Mouse (Mus musculus) testis, postnatal 10 days (tissue): ENCODE data around the gene Ccp110.

Source experiments
- DNase-seq: peaks from one replicate; pipeline ENCODE4 v3.0.0; 2021; ENCODE audit warnings: low spot score

The Ccp110 gene

DNA sequence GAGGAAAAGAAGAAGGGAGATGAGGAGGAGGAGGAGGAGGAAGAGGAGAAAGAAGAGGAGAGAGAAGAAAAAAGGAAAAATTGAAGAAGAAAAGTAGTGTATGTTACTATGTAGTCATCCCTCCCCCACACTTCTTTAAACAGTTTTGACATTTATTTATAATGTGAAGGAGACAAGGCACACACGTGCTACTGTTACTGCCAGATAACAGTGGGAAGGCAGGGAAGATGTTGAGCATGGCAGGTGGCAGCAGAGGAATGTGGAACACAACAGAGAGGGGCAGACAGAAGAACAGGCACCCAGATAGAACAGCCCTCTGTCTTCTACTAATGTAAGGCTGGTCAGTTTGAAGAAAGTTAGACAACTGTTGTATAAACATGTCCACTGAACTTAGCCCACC, 57.3 kb downstream of the Ccp110 start:
- no peak for DNase-seq

DNA sequence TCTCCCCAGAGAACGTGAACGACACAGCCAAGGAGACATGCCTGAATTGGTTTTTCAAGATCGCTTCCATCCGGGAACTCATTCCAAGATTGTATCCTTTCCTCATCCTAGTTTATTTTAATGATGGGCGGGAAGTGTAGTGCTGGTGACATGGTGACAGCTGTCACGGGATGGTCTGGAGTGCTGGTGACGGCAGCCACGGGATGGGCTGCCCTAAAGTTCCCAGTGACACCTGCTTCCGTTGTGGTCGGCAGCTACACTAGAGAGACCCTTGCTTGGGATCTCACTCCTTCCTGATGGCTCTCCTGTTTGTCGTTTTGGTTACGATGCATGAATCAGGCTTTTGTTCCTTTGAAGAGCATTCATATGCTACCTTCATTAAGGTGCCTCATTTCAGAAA, 60.7 kb downstream of the Ccp110 start:
- DNase-seq, result no peak

DNA sequence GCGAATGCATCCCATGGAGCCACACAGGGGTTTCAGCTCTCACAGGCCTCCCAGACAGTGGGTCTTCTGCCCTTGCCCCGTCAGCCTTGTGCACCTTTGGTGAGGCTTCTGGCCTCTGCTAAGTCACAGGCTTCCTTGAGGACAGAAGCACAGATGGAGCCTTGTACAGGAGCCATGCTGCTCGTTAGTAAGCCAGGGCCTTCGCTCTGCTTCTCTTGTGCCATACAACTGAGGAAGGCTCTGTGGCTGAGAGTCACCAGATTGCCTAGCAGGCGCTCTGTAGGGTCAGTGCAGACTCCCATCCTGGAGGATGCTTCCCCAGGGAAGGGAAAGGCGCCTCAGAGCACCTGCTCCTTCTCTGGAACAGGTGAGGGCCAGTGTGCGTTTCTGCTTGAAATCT, 63.6 kb downstream of the Ccp110 start:
- DNase-seq, result no peak

DNA sequence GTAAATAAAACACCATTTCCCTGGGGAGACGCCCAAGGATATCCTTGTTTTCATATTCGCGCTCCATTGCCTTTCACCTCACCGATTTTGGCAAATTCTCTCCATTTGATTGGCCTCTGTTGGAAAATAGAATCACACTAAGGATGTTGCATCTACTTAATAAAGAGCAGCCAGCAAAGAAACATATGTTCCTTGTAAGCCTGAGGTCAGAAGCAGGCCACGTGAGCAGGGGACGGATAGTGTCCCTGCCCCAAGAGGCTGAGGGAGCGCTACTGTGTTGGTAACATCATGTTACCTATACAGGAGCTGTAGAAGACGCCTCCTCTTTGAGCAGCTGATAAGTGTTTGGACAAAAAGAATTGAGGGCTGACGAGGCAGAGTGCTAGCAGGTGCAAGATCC, 64.1 kb downstream of the Ccp110 start:
- no peak for DNase-seq

DNA sequence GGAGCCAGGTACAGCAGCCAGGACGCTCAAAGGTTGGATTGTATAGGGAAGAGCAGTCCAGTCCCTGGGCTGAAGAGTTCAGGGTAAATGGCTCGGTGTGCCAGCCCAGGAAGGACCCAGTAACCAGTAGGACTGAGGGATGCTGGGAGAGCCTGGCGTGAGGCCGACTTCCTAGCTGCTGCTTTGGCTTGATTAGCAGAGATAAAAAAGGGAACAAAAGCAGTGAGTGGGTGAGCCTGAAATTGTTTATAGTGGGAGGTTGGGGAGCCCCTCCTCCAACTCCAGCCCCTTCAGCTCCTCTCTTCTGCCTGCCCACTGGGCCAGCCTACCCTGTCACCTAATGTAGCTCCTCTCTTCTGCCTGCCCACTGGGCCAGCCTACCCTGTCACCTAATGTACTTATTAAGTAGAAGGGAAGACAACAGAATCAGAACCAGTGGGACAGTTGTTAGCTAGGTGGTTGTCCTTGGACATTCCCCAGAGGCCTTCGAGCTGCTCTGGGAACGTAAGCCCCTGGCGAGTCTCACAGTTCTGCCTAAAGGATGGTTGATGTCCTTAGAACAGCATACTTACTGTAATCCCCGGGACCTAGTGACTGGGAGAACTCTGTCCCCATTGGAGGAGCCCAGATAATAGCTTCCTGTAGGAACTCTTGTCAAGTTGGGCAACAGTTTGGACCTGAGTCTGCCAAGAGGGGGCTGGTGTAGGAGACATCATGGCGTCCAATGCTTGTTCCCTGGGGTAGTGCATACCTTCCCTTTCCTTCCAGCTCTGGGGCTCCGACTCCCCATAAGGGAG, 65.4 kb downstream of the Ccp110 start:
- peak; percentile 78 for DNase-seq

DNA sequence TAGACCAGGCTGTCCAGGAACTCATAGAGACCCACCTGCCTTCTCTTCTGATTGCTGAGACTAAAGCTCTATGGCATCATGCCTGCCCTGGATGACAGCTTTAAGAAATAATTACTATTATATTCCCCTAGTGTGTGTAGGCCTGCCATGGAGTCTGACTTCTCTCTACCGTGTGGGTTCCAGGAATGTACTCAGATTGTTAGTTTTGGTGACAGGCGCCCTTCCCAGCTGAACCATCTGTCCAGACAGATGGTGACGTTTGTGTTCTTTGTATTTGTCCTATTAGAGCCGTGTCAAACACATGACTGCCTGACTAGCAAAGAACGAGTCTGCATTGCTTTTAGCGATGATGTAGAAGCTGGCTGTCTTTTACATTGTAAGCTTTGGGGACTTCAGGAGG, 66.2 kb downstream of the Ccp110 start:
- no peak for DNase-seq

DNA sequence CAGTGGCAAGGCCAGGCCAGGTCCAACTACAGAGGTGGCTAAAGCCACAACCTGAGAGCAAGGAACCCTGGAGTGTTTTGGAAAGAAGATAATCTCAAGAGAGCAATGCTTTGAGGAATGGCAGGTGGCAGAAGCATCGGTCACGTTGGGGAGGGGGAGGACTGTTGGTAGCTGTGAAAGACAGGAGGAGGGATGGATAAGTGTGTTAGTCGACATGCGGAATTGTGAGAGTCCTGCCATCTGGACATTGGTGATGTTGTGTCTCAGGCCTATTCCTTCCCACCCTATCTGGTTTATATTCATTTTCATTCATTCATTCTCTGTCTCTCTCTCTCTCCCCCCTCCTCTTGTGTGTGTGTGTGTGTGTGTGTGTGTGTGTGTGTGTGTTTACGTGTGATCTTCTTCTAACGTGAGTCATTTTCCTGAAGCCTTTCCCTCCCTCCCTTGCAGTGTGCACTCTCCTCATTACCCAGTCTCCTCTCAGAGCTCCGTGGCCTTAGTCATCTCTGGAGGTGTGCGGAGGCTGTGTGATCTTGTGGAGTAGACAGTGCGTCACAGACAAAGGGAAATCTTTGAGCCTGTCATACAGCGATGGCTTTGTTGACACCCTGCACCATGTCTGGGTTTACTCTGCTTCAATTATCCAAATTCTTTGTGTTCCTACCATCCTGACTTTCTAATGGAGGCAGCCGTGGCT, 71.1 kb downstream of the Ccp110 start:
- no peak for DNase-seq

DNA sequence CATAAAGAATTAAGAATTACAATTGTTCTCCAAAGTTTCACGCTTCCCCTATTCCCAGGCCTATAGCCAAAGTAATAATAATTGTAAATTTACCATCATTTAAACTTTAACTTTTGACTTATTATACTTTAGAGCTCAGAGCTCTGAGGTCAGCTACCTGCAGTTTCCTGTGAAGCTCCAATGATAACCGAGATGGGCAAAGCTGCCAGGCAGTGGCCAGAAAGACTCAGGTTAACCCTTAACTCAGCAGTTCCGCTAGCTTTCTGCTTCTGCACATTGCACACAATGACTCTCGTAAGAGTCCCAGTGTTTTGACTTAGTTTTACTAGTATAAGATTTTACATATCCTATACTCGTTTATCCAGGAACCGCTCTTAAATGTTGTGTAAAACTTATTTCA, 73.7 kb downstream of the Ccp110 start:
- DNase-seq, result no peak
